Mouse (Mus musculus): ENCODE results near the gene Cckbr.

GRCm38 (mm10) chr7:105516669-105517360 is 91.3 kb downstream of the Cckbr start:
- no peak for TF ChIP-seq CTCF (IDR thresholded peaks at IDR 0.05; ENCODE audit: insufficient read depth, low read length)
- TF ChIP-seq POLR2A (IDR thresholded peaks at IDR 0.05; ENCODE audit: borderline replicate concordance, extremely low read depth, low read depth, low read length) = no peak

Data from lung, adult 2 months (tissue).